Mouse (Mus musculus): ENCODE data around the gene Rnf151. TPM values are rescaled to one million over a fixed set of nuclear protein-coding genes. Genes with fewer than 3 reads are reported as not detected.

The Rnf151 gene
- total RNA-seq (2021), result not detected

- intact Hi-C loops (cut with DNase I), result loop anchor here (5.0 kb wide), 1 partner anchor 191 kb away; the partner anchor contains the start of gene Traf7
- no peak for DNase-seq (ENCODE audit: low spot score)
Measured at GRCm38 (mm10) chr17:24717943-24718342, at the start of gene Rnf151, which contains the start of gene Rps2. Gene Rnf151 (minus strand): TSS chr17:24718063. Gene Rps2 (plus strand): TSS chr17:24718116.

GRCm38 (mm10) chr17:24766266-24766875 is 48.5 kb upstream of the Rnf151 start:
- no peak for DNase-seq (ENCODE audit: low spot score)
- intact Hi-C loops (cut with DNase I), result no loop called here

GRCm38 (mm10) chr17:24765016-24765905 is 47.4 kb upstream of the Rnf151 start:
- intact Hi-C loops (cut with DNase I), result no loop called here

DNA sequence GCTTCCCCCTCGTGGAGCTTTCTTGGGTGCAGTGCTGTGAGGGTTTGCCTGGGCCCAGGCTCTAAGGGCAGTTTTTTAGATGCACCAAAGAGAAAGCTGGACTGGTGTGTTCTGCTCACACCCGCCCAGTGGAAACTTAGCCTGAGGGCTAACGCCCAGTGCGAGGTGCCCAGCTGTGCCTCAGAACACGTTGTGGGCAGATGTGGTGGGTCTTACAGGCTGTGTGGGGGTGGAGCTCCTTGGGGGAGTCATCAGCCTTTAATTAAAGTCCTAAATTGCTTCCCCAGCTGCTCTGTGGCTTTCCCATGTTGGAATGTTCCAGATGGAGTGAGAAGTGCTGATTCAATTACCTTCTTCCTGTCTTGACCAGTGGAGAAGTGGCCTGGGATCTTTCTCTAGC is 43.3 kb upstream of the Rnf151 start:
- intact Hi-C loops (cut with DNase I), result no loop called here
- DNase-seq (ENCODE audit: low spot score), result no peak

More at GRCm38 (mm10) chr17:24765016-24765905, 47.4 kb upstream of the Rnf151 start:
- DNase-seq (ENCODE audit: low spot score), result no peak

DNA sequence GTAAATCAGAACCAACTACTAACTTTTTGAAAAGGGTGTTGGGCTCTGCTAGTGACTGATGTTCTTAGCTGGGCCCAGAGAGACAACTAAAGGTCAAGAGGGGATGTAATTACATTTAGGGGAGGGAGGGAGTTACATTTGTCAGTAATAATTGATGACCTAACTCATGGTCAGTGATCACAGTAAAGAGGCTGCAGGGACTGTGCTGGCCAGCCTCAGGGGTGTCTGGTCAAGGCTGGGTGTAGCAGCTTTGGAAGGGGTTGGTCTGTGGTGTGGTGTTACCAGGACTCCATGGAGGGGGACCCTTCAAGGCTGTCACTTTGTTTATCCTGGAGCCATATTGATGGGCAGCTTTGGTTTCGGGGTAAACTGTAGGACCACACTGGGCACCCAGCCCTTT is 39.5 kb upstream of the Rnf151 start:
- intact Hi-C loops (cut with DNase I), result no loop called here
- DNase-seq (ENCODE audit: low spot score), result no peak

DNA sequence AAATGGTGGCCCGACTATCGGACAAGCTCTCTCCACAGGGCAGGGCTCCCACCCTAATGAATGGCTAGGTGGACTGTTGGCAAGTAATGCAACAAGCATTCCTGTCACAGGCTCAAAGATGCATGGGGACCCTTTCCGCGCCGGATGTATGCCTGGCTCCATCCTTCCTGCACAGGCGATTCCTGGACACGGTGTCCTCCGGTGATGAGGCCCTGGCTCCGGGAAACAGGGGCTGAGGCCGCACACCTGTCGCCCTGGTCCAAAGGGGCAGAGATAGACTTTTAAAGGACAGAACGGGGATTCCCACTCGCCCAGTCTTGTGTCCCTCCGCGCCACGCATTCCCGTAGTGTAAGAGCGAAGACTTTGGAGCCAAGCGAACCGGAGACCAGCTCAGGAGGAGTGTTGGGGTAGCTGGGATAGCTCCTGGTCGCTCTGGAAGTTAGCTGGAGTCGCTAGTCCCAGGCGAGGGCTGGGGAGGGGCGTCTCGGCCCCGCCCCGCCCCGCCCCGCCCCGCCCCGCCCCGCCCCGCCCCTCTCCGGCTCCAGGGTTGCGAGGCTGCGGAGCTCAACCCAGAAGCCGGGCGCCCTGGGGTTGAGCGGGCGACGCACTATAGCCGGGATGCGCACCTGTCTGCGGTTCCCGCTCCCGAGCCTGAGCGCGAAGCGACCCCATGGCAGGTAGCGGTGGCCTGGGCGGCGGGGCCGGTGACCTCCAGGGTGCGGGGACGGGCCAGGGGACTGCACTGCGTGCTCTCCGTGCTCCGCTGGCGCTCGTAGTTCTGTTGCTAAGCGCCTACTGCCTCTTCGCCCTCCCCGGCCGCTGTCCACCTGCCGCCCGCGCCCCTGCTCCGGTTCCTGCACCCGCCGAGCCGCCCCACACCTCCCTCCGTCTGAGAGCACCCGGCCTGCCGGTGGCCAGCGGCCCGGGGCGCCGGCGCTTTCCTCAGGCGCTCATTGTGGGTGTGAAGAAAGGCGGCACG is 34.8 kb upstream of the Rnf151 start, which contains the start of gene Hs3st6:
Gene Hs3st6, plus strand, starts transcription at position 574 of the 980 bp plus-strand sequence.
- DNase-seq (ENCODE audit: low spot score), result no peak
- intact Hi-C loops (cut with DNase I), result no loop called here

- intact Hi-C loops (cut with DNase I), result no loop called here
- no peak for DNase-seq (ENCODE audit: low spot score)
Measured at GRCm38 (mm10) chr17:24751528-24751927, 33.7 kb upstream of the Rnf151 start.

DNA sequence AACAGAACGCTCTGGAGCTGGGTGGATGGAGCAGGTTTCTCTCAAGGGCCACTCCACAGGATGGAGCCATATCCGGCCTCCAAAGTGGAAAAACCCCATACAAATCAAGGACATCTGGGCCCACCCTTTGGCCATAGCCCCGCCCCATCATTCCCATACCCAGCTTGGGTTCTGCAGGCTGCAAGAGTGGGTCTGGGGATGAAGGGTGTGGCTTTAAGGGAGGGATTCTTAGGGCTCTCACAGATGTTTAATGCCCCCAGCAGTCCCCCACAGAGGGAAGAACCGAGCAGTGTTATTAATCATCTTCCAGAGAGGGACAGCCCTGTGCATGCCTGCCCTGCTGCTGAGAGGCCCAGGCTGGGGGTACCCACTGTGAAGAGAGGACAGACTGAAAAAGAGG is 29.1 kb upstream of the Rnf151 start:
- no peak for DNase-seq (ENCODE audit: low spot score)
- intact Hi-C loops (cut with DNase I), result loop anchor here (10.0 kb wide), 2 partner anchors 268 to 378 kb away; partner anchors contain the start of genes Cramp1l, Ift140 and Ptx4

- intact Hi-C loops (cut with DNase I), result loop anchor here (1.0 to 10.0 kb wide), 4 partner anchors 71 to 379 kb away; partner anchors contain the start of genes Cramp1l, Ift140 and Ptx4
- no peak for DNase-seq (ENCODE audit: low spot score)
Measured at GRCm38 (mm10) chr17:24745526-24746497, 27.9 kb upstream of the Rnf151 start.

GRCm38 (mm10) chr17:24744381-24744780 is 26.5 kb upstream of the Rnf151 start:
- DNase-seq (ENCODE audit: low spot score), result no peak
- intact Hi-C loops (cut with DNase I), result loop anchor here (2.0 to 10.0 kb wide), 3 partner anchors 136 to 380 kb away; partner anchors contain the start of genes Cramp1l, Ift140 and Ptx4

- intact Hi-C loops (cut with DNase I), result loop anchor here (2.0 to 10.0 kb wide), 3 partner anchors 137 to 381 kb away; partner anchors contain the start of genes Cramp1l, Ift140 and Ptx4
Measured at GRCm38 (mm10) chr17:24743896-24744295, 26.0 kb upstream of the Rnf151 start.

DNA sequence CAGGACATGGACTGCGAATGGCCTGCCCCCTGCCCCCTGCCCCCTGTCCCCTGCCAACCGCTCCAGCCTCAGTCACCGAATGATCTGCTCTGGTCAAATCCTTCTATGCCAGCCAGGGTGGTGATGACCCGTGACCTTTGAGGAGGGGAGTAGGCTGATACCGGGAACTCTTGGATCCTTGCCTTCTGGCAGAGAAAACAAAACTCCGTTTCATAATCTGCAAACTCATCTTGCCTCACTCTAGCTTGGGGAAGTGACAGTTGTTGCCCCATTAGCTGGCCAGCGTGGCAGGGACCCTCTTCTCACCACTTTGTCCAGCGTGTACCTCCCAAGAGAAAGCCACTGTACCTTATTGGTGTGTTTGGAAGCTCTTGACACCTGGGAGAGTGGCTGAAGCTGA is 24.4 kb upstream of the Rnf151 start:
- intact Hi-C loops (cut with DNase I), result loop anchor here (10.0 kb wide), 2 partner anchors 272 to 382 kb away; partner anchors contain the start of genes Cramp1l, Ift140 and Ptx4

More at GRCm38 (mm10) chr17:24743896-24744295, 26.0 kb upstream of the Rnf151 start:
- no peak for DNase-seq (ENCODE audit: low spot score)

DNA sequence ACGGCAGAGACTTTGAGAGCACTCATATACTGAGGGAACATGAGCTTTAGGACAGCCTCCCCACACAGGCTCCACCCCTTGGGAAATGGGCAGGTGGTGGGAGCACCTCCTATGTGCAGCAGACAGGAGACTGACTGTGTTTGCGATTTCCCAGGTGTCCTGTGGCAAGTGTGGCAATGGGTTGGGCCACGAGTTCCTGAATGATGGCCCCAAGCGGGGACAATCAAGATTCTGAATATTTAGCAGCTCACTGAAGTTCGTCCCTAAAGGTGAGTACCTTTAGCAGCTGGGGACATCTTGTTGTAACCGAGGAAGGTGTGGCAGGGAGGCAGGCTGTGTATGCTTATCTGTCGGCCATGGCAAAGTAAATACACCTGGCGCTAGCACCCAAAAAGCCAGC is 22.1 kb upstream of the Rnf151 start:
- DNase-seq (ENCODE audit: low spot score), result no peak
- intact Hi-C loops (cut with DNase I), result loop anchor here (5.0 to 10.0 kb wide), 4 partner anchors 147 to 535 kb away; partner anchors contain the start of genes Cramp1l, Ift140, Nubp2 and Ptx4

More for the DNA sequence above, 24.4 kb upstream of the Rnf151 start:
- DNase-seq (ENCODE audit: low spot score), result no peak

- intact Hi-C loops (cut with DNase I), result loop anchor here (5.0 to 10.0 kb wide), 2 partner anchors 149 to 537 kb away; partner anchors contain the start of genes Nubp2, Spsb3 and Ube2i
- DNase-seq (ENCODE audit: low spot score), result no peak
Measured at GRCm38 (mm10) chr17:24738238-24738637, 20.4 kb upstream of the Rnf151 start.

DNA sequence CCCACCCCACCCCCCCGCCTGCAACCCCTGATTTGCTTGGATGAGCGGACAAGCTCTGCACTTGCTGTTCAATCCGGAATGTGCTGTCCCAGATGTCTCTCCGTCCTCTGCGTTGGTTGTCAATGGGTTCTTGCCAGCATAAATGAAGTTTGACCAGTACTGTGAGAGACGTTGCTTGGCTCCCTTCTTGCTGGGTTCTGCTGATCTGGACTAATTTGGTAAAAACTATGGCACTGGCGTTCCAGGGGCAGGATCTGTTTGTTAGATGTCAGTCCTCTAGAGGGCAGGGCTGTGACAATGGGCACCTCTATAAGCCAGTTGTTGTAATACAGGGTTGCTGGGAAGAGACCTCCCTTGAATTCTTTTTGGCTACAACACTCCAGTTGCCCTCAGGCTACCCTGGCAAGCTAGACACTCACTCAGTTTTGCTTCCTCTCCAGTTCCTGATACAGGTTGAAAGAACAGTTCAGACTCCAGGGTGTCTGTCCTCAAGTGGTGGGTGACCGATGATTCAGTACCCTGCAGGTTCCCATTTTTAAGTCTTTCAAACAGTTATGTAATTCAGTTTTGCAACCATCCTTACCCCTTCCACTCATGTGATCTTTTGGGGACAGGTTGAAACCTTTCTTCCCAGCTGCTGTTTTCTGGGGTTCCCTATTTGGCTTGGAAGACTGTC is 19.4 kb upstream of the Rnf151 start:
- no peak for DNase-seq (ENCODE audit: low spot score)
- intact Hi-C loops (cut with DNase I), result loop anchor here (5.0 to 10.0 kb wide), 2 partner anchors 150 to 538 kb away; partner anchors contain the start of genes Nubp2, Spsb3 and Ube2i

DNA sequence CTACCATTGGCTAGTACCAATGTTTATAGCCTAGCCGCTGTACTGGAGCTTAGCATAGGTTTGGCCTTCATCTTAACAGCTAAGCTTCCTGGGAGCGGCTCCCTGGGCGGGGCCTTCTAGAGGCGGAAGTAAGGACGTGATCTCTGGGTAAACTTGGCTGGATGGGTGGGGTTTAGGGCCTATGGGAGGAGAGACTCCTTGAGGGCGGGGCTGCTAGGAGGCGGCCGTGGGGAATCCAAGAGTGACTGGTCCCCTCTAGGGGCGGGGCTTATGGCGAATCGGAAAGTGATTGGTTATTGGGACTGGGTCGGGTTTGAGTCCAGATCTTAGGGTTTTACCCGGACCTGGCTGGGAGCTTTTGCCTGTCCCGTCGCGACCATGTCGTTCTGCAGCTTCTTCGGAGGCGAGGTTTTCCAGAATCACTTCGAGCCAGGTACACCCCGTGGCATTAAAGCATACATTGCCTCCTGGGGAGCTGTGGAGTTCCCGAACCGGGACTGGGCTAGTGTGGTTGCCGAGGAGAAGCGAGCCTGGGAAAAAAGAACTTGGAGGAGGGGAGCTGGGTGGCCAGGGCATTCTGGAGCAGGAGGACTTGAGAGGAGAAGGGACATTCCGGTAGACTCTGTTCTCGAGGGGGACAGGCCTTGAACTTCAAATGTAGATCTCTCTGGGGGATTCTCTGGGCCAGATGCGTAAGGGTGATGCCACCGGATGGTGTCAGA is 18.6 kb upstream of the Rnf151 start, which contains the start of gene Msrb1:
Gene Msrb1, plus strand, starts transcription at position 313 of the 722 bp plus-strand sequence.
- intact Hi-C loops (cut with DNase I), result loop anchor here (5.0 to 10.0 kb wide), 2 partner anchors 151 to 538 kb away; partner anchors contain the start of genes Nubp2, Spsb3 and Ube2i
- peak; percentile 98 for DNase-seq (ENCODE audit: low spot score)

Data from heart, postnatal 25 days (tissue).